Mouse (Mus musculus) bone marrow macrophage, adult 2 months (primary cell): ENCODE results near the gene Ifrd1. TPM values are rescaled to one million over a fixed set of nuclear protein-coding genes. Genes with fewer than 3 reads are reported as not detected.
A peak's percentile ranks its signal among the peaks of the same experiment; 100 is the strongest.

Source experiments
- H3K27ac ChIP-seq: 2 replicates; pipeline ENCODE4 v1.5.1; 2012; ENCODE audit warnings: low read depth, low read length; ENCODE audit not compliant: insufficient read depth
- H3K4me1 ChIP-seq: 2 replicates; pipeline ENCODE4 v1.6.1; 2012; ENCODE audit warnings: low read length; ENCODE audit not compliant: control insufficient read depth, insufficient read depth
- H3K4me3 ChIP-seq: 2 replicates; pipeline ENCODE4 v1.5.1; 2012; ENCODE audit warnings: mild to moderate bottlenecking, low read length, moderate library complexity; ENCODE audit not compliant: insufficient read depth
- CTCF ChIP-seq: IDR thresholded peaks from 2 replicates; pipeline ENCODE4 v1.5.1; 2012; ENCODE audit warnings: low read depth, mild to moderate bottlenecking, low read length, moderate library complexity
- POLR2A ChIP-seq: IDR thresholded peaks from 2 replicates; pipeline ENCODE4 v1.6.1; 2012; ENCODE audit warnings: mild to moderate bottlenecking, low read depth, low read length, borderline replicate concordance
- polyA plus RNA-seq: library from polyadenylated mRNA; stranded (reverse); fragments of >200 nt; gene quantifications from 2 replicates; pipeline ENCODE4 v1.2.4, GENCODE M21; 2012; ENCODE audit not compliant: missing spikeins, insufficient read depth, insufficient read length

The Ifrd1 gene
- polyA plus RNA-seq, result 46.0 and 59.7 TPM in 2 replicates

- Histone ChIP-seq H3K4me3 (no peak within 1 kb of the TSS), H3K4me1 (peaks cover 40% of the 10 kb centered on the region), H3K27ac (peak within 1 kb of the TSS; percentile 25)
- TF ChIP-seq POLR2A, result no peak
- no peak for TF ChIP-seq CTCF
These were observed at the start of gene Ifrd1 for GRCm38 (mm10) chr12:40248454-40249180. Ifrd1 (minus strand) TSS chr12:40248504.

GRCm38 (mm10) chr12:40286539-40286938 lies 38.2 kb upstream of the Ifrd1 start:
- TF ChIP-seq CTCF, result no peak
- TF ChIP-seq POLR2A, result no peak
- H3K4me1 ChIP-seq, result no peaks in the 10 kb centered on the region; the same call in 1 of the 2 replicates
- no peak overlapping the region for H3K4me3 ChIP-seq
- no peak overlapping the region for H3K27ac ChIP-seq

- TF ChIP-seq CTCF (no peak), POLR2A (no peak)
- Histone ChIP-seq H3K27ac (no peak overlapping the region), H3K4me1 (peaks cover 11% of the 10 kb centered on the region), H3K4me3 (no peak overlapping the region)
These were observed 32.5 kb upstream of the Ifrd1 start for GRCm38 (mm10) chr12:40280596-40281325.

- Histone ChIP-seq H3K27ac (no peak overlapping the region), H3K4me3 (no peak overlapping the region), H3K4me1 (peaks cover 21% of the 10 kb centered on the region)
- TF ChIP-seq POLR2A (no peak), CTCF (no peak)
These were observed 29.3 kb upstream of the Ifrd1 start for GRCm38 (mm10) chr12:40277581-40277980.

- peaks cover 33% of the 10 kb centered on the region for H3K4me1 ChIP-seq
- H3K4me3 ChIP-seq, result no peak overlapping the region
- no peak for TF ChIP-seq POLR2A
- no peak for TF ChIP-seq CTCF
- H3K27ac ChIP-seq, result no peak overlapping the region
These were observed 26.6 kb upstream of the Ifrd1 start for GRCm38 (mm10) chr12:40274931-40275330.

- peaks cover 31% of the 10 kb centered on the region for H3K4me1 ChIP-seq
- TF ChIP-seq CTCF, result no peak
- no peak for TF ChIP-seq POLR2A
- H3K27ac ChIP-seq, result peak overlapping the region; percentile 27; the same call in 1 of the 2 replicates
- H3K4me3 ChIP-seq, result no peak overlapping the region
These were observed 25.0 kb upstream of the Ifrd1 start for GRCm38 (mm10) chr12:40273339-40273738.

GRCm38 (mm10) chr12:40272710-40273109 lies 24.4 kb upstream of the Ifrd1 start:
- TF ChIP-seq POLR2A, result no peak
- no peak for TF ChIP-seq CTCF
- no peak overlapping the region for H3K4me3 ChIP-seq
- H3K4me1 ChIP-seq, result peaks cover 32% of the 10 kb centered on the region
- no peak overlapping the region for H3K27ac ChIP-seq

- Histone ChIP-seq H3K4me1 (peaks cover 22% of the 10 kb centered on the region), H3K27ac (no peak overlapping the region), H3K4me3 (no peak overlapping the region)
- TF ChIP-seq CTCF, result no peak
- TF ChIP-seq POLR2A, result no peak
These were observed 20.0 kb upstream of the Ifrd1 start for GRCm38 (mm10) chr12:40268313-40268712.

- TF ChIP-seq CTCF (no peak), POLR2A (no peak)
- Histone ChIP-seq H3K4me3 (no peak overlapping the region), H3K27ac (no peak overlapping the region), H3K4me1 (peaks cover 5% of the 10 kb centered on the region)
These were observed 15.4 kb upstream of the Ifrd1 start for GRCm38 (mm10) chr12:40263712-40264111.

- TF ChIP-seq POLR2A (no peak), CTCF (no peak)
- no peaks in the 10 kb centered on the region for H3K4me1 ChIP-seq
- no peak overlapping the region for H3K4me3 ChIP-seq
- no peak overlapping the region for H3K27ac ChIP-seq
These were observed 14.7 kb upstream of the Ifrd1 start for GRCm38 (mm10) chr12:40263006-40263405.
